Mouse (Mus musculus): ENCODE measurements around the gene Mdm2. TPM values are rescaled to one million over a fixed set of nuclear protein-coding genes. Genes with fewer than 3 reads are reported as not detected.
A peak's percentile ranks its signal among the peaks of the same experiment; 100 is the strongest.
"Not testable (repeated sequence)": the region's sequence is repeated elsewhere in the genome, so short reads cannot be mapped to it uniquely, and the experiment has no call there.

Gene Mdm2
- total RNA-seq, 2 experiments from 2014 or later = 58.7 to 65.5 TPM

GRCm38 (mm10) chr10:117728574-117728973 lies 18.0 kb upstream of the Mdm2 start:
- no peak overlapping the region for H3K27ac ChIP-seq
- DNase-seq (ENCODE audit: extremely low spot score in 1 of 2, low spot score in 2 of 2) = no peak
- no peak overlapping the region for H3K4me3 ChIP-seq
- intact Hi-C loops (cut with DNase I) = no loop called here
- no peak for TF ChIP-seq CTCF (IDR thresholded peaks at IDR 0.05)

GRCm38 (mm10) chr10:117727518-117728110 lies 17.1 kb upstream of the Mdm2 start:
- DNase-seq (ENCODE audit: extremely low spot score in 1 of 2, low spot score in 2 of 2) = no peak
- Histone ChIP-seq H3K4me3 (no peak overlapping the region), H3K27ac (no peak overlapping the region)
- no peak for TF ChIP-seq CTCF (IDR thresholded peaks at IDR 0.05)
- intact Hi-C loops (cut with DNase I) = no loop called here

GRCm38 (mm10) chr10:117726888-117727385 lies 16.4 kb upstream of the Mdm2 start:
- H3K27ac ChIP-seq = no peak overlapping the region
- no peak for DNase-seq (ENCODE audit: extremely low spot score in 1 of 2, low spot score in 2 of 2)
- intact Hi-C loops (cut with DNase I) = no loop called here
- peak; percentile 0; the same call in 1 of the 2 replicates for TF ChIP-seq CTCF (IDR thresholded peaks at IDR 0.05)
- H3K4me3 ChIP-seq = no peak overlapping the region

GRCm38 (mm10) chr10:117726350-117726749 lies 15.8 kb upstream of the Mdm2 start:
- Histone ChIP-seq H3K4me3 (no peak overlapping the region), H3K27ac (no peak overlapping the region)
- no peak for TF ChIP-seq CTCF (IDR thresholded peaks at IDR 0.05)
- no peak for DNase-seq (ENCODE audit: extremely low spot score in 1 of 2, low spot score in 2 of 2)
- intact Hi-C loops (cut with DNase I) = no loop called here

- Histone ChIP-seq H3K4me3 (no peak overlapping the region), H3K27ac (no peak overlapping the region)
- intact Hi-C loops (cut with DNase I) = no loop called here
- no peak for TF ChIP-seq CTCF (IDR thresholded peaks at IDR 0.05)
- DNase-seq (ENCODE audit: extremely low spot score in 1 of 2, low spot score in 2 of 2) = no peak
These were observed 15.1 kb upstream of the Mdm2 start for GRCm38 (mm10) chr10:117725671-117726070.

- no peak for DNase-seq (ENCODE audit: extremely low spot score in 1 of 2, low spot score in 2 of 2)
- intact Hi-C loops (cut with DNase I) = no loop called here
- H3K4me3 ChIP-seq = no peak overlapping the region
- TF ChIP-seq CTCF (IDR thresholded peaks at IDR 0.05) = no peak
- no peak overlapping the region for H3K27ac ChIP-seq
These were observed 14.3 kb upstream of the Mdm2 start for GRCm38 (mm10) chr10:117724804-117725361.

GRCm38 (mm10) chr10:117724136-117724718 lies 13.7 kb upstream of the Mdm2 start:
- H3K4me3 ChIP-seq = no peak overlapping the region
- intact Hi-C loops (cut with DNase I) = no loop called here
- TF ChIP-seq CTCF (IDR thresholded peaks at IDR 0.05) = no peak
- H3K27ac ChIP-seq = no peak overlapping the region
- DNase-seq (ENCODE audit: extremely low spot score in 1 of 2, low spot score in 2 of 2) = no peak

- no peak overlapping the region for H3K4me3 ChIP-seq
- peak in 1 of 2 experiments; percentile 47 for DNase-seq (ENCODE audit: extremely low spot score in 1 of 2, low spot score in 2 of 2)
- intact Hi-C loops (cut with DNase I) = no loop called here
- no peak overlapping the region for H3K27ac ChIP-seq
- TF ChIP-seq CTCF (IDR thresholded peaks at IDR 0.05) = no peak
These were observed 7.9 kb upstream of the Mdm2 start for GRCm38 (mm10) chr10:117718161-117719119.

- Histone ChIP-seq H3K27ac (no peak overlapping the region), H3K4me3 (no peak overlapping the region)
- no peak for TF ChIP-seq CTCF (IDR thresholded peaks at IDR 0.05)
- intact Hi-C loops (cut with DNase I) = no loop called here
- no peak for DNase-seq (ENCODE audit: extremely low spot score in 1 of 2, low spot score in 2 of 2)
These were observed 7.0 kb upstream of the Mdm2 start for GRCm38 (mm10) chr10:117717583-117717982.

GRCm38 (mm10) chr10:117716686-117717085 lies 6.1 kb upstream of the Mdm2 start:
- TF ChIP-seq CTCF (IDR thresholded peaks at IDR 0.05) = no peak
- no peak overlapping the region for H3K4me3 ChIP-seq
- DNase-seq (ENCODE audit: extremely low spot score in 1 of 2, low spot score in 2 of 2) = no peak
- no peak overlapping the region for H3K27ac ChIP-seq
- intact Hi-C loops (cut with DNase I) = no loop called here

GRCm38 (mm10) chr10:117715654-117716053 lies 5.1 kb upstream of the Mdm2 start:
- H3K4me3 ChIP-seq; DNase-seq (ENCODE audit: extremely low spot score in 1 of 2, low spot score in 2 of 2); H3K27ac ChIP-seq; intact Hi-C loops (cut with DNase I): not testable (repeated sequence)
